Mouse (Mus musculus) cerebellum, adult 2 months (tissue): ENCODE data around the gene Wdr61. TPM values are rescaled to one million over a fixed set of nuclear protein-coding genes. Genes with fewer than 3 reads are reported as not detected.
A peak's percentile ranks its signal among the peaks of the same experiment; 100 is the strongest.

ENCODE experiments used
- DNase-seq, 2 experiments: peaks; one replicate each; pipeline ENCODE4 v3.0.0; 2021
- H3K27ac ChIP-seq: fragments of 200-500 bp; 2 replicates; pipeline ENCODE4 v1.5.1; 2012; ENCODE audit warnings: low read length, control low read depth, inconsistent platforms; ENCODE audit not compliant: insufficient read depth
- H3K27me3 ChIP-seq: fragments of 200-500 bp; 2 replicates; pipeline ENCODE4 v1.6.1; 2012; ENCODE audit warnings: inconsistent platforms, mild to moderate bottlenecking, low read length, moderate library complexity; ENCODE audit not compliant: control insufficient read depth, insufficient read depth
- H3K4me1 ChIP-seq: fragments of 200-500 bp; 2 replicates; pipeline ENCODE4 v1.6.1; 2011; ENCODE audit warnings: low read length; ENCODE audit not compliant: control insufficient read depth, insufficient read depth
- H3K4me3 ChIP-seq: fragments of 200-500 bp; replicated peaks from 2 replicates; pipeline ENCODE3; 2011; ENCODE audit warnings: mild to moderate bottlenecking, low read depth, low read length, control low read depth; ENCODE audit not compliant: insufficient read depth
- CTCF ChIP-seq: fragments of 200-500 bp; IDR thresholded peaks from 2 replicates; pipeline ENCODE4 v1.5.1; 2011; ENCODE audit warnings: low read depth, mild to moderate bottlenecking, control low read depth, low read length, moderate library complexity, borderline replicate concordance; ENCODE audit not compliant: insufficient read depth
- POLR2A ChIP-seq: fragments of 200-500 bp; IDR thresholded peaks from 2 replicates; pipeline ENCODE4 v1.6.1; 2011; ENCODE audit warnings: low read length, control low read depth, borderline replicate concordance; ENCODE audit not compliant: insufficient read depth
- WGBS: fragments of 180-500 bp; shearing (Covaris S2); methylation state at CpG from one replicate; pipeline ENCODE4 v1.1.7; 2018; 5-methylcytosine and 5-hydroxymethylcytosine counted together
- polyA plus RNA-seq: library from polyadenylated mRNA; depleted of rRNA; stranded (reverse); fragments of >200 nt; gene quantifications from 2 replicates; pipeline ENCODE4 v1.2.3, GENCODE M21; 2012

The Wdr61 gene
- polyA plus RNA-seq, 1 experiment: 65.3 TPM

DNA sequence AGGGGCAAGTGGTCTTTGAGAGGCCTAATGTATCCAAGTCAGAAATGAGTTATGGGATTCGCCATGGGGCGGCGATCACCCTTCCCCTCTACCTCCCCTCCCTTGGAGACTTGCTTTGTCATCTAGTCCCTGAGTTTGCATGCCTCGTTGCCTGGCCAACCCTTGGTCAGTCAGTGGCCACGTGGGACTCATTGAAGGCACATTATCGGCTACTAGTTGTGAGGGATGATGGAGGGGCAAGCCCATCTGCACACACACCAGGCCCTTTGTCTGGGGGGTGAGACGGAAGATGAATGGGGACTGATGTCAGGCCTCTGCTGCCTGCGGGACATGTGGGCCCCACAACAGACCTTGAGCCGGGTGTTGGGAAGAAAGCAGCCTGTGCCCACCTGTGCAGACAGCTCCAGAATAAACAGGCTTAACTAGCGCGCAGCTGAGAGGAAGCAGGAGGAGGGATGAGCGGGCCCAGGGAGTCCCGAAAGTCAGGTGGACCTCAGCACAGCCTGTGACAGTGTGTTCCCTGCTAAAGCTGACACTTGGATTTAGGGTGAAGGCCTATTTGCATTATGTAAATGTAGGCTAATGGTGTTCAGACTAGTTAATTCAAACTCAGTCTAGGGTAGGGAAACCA, 11.5 kb upstream of the Wdr61 start:
- 54% methylated on average over 13 of the region's 13 CpGs for WGBS
- H3K27me3 ChIP-seq: no peaks in the 10 kb centered on the region

DNA sequence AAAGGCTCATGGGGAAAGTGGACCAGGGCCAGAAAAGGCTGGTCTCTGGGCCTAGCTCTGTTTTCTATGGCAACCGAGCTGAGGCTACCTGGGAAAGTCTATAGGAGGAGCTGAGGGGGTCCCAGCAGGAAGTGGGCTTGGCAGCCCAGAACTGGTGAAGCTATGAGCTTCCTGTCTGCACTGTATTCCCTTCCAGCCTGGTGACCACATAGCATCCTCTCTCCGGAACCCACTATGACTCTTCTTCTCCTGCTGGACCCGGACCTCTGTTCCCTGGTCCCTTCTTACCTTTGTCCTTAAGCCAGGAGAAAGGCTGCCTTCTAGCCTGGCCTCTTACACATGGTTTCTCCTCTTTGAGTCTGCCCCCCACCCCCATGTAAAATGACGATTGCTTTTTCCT, 9.6 kb upstream of the Wdr61 start:
- no peak overlapping the region for H3K27ac ChIP-seq
- H3K4me3 ChIP-seq: no peak overlapping the region
- WGBS: 80% methylated on average over 4 of the region's 4 CpGs
- no peak for TF ChIP-seq CTCF
- no peak for TF ChIP-seq POLR2A
- H3K27me3 ChIP-seq: no peaks in the 10 kb centered on the region
- no peak for DNase-seq
- H3K4me1 ChIP-seq: no peaks in the 10 kb centered on the region

More for the DNA sequence above, 11.5 kb upstream of the Wdr61 start:
- Histone ChIP-seq H3K4me1 (no peaks in the 10 kb centered on the region), H3K27ac (no peak overlapping the region), H3K4me3 (no peak overlapping the region)
- no peak for TF ChIP-seq POLR2A
- no peak for TF ChIP-seq CTCF
- DNase-seq: no peak

DNA sequence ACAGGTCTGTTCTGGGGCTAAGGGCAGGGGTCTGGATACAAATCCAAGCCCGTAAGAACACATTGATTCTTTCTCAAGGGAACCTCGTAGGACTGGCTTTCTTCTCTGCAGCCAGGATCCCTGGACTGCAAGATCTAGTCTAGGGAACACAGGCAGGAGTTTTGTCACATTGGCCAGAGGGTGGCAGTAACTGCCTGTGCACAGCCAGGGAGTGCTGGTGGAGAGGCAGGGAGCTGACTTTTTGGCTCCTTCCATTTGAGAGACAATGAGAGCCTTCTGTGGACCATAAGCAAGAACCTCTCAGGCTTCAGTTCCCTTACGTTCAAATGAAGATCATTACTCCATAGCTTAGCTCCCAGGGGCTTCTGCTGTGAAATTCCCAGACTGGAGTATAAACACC, 4.1 kb upstream of the Wdr61 start:
- peak; percentile 23 to 25 for DNase-seq
- TF ChIP-seq CTCF (peak; percentile 59), POLR2A (no peak)
- H3K4me1 ChIP-seq: peaks cover 1% of the 10 kb centered on the region; the same call in 1 of the 2 replicates
- H3K27me3 ChIP-seq: no peaks in the 10 kb centered on the region
- no peak overlapping the region for H3K27ac ChIP-seq
- H3K4me3 ChIP-seq: no peak overlapping the region
- WGBS: 30% methylated on average over 3 of the region's 3 CpGs

DNA sequence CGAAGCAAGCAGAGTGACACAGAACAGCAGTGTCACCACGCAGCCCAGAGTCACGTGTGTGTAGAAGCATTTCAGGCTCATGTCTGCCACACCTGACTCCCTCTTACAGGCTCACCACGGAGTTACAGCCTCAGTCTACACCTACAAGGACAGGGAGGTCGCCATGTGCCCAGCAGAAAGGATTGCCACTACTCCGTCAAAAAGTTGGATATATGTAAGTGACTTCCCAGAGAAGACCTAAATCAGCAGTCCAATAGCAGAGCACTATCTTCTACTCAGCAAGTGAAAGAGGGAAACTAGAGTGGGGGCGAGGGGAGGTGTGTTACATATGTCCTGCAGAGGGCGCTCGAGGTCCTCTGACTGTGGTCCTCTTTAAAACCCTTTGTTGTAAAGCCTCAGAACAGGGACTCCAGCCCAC, 2.0 kb upstream of the Wdr61 start:
- WGBS: 19% methylated on average over 9 of the region's 9 CpGs
- no peak overlapping the region for H3K4me3 ChIP-seq
- no peak for DNase-seq
- H3K27ac ChIP-seq: no peak overlapping the region
- H3K27me3 ChIP-seq: no peaks in the 10 kb centered on the region
- H3K4me1 ChIP-seq: peaks cover 5% of the 10 kb centered on the region; the same call in 1 of the 2 replicates
- TF ChIP-seq POLR2A: no peak
- peak; percentile 63 for TF ChIP-seq CTCF

DNA sequence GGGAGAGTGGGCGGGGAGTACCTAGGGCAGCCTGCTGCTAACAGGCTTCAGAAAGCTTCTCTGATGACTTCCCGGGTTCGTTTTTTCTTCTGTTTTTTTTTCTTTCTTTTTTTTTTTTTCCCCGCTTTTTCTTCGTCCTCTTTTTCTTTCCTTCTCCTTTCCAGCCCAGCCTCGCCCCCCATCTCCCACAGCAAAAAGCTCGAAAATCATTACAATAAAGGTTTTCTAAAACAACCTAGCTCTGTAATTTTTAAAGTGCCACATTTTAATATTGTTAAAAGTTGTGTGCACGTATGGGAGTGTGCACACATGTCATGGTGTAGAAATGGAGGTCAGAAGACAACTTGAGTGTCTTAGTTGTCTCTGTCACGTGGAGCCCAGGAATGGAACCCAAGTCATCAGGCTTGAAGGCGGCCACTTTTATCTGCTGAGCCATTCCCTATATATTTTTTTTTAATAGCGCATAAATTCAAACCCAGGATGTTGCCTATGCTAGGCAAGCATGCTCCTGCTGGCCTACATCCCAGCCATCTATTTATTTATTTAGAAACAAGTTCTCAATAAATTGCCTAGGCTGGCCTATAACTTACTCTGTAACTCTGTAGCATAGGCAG, 427 bp upstream of the Wdr61 start:
- Histone ChIP-seq H3K27ac (no peak overlapping the region), H3K4me1 (peaks cover 5% of the 10 kb centered on the region; the same call in 1 of the 2 replicates), H3K4me3 (peak overlapping the region; percentile 85), H3K27me3 (no peaks in the 10 kb centered on the region)
- 13% methylated on average over 11 of the region's 11 CpGs for WGBS
- TF ChIP-seq CTCF (no peak), POLR2A (no peak)
- peak in 1 of 2 experiments; percentile 18 for DNase-seq

DNA sequence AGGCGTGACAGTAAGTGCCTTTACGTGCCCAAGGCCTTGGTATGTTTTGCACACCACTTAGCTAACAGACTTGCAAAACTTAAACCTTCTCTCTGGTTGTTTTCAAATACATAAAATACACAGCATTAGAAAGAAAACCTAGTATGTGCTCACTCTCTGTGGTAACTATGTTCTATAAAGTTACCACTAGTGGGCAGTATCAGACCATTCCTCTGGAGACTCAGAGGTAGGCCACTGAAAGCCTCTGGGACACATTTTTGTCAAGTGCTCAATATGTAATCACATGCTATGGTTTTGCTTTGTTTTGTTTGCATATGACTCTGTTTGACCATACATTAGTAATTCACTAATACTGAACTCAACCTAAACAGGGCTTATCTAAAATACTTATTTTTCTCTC, 2.2 kb downstream of the Wdr61 start:
- Histone ChIP-seq H3K4me3 (no peak overlapping the region), H3K27me3 (no peaks in the 10 kb centered on the region), H3K27ac (no peak overlapping the region), H3K4me1 (peaks cover 5% of the 10 kb centered on the region; the same call in 1 of the 2 replicates)
- no peak for DNase-seq
- WGBS: 90% methylated on average over 2 of the region's 2 CpGs
- TF ChIP-seq CTCF: no peak
- TF ChIP-seq POLR2A: no peak

DNA sequence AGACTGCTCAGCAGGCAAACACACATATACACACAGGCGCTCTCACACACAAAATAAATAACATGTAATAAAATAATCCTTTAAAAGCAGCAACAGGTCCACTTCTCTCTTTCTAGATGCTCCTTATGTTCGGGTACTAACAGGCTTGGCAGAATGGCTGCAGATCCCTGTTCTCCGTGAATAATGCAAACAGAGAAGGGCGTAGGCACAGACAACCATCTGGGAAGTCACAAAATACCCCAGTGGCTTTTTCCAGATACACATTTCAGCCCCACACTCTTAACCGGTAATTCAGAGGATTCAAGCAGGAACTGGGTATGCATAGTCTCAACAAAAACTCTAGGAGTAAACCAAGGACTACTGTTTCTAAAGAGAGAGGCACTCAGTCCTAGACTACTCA, 8.0 kb downstream of the Wdr61 start:
- no peak overlapping the region for H3K4me3 ChIP-seq
- no peak overlapping the region for H3K27ac ChIP-seq
- H3K27me3 ChIP-seq: no peaks in the 10 kb centered on the region
- 80% methylated on average over 5 of the region's 5 CpGs for WGBS
- TF ChIP-seq CTCF (no peak), POLR2A (no peak)
- no peak for DNase-seq
- no peaks in the 10 kb centered on the region for H3K4me1 ChIP-seq

DNA sequence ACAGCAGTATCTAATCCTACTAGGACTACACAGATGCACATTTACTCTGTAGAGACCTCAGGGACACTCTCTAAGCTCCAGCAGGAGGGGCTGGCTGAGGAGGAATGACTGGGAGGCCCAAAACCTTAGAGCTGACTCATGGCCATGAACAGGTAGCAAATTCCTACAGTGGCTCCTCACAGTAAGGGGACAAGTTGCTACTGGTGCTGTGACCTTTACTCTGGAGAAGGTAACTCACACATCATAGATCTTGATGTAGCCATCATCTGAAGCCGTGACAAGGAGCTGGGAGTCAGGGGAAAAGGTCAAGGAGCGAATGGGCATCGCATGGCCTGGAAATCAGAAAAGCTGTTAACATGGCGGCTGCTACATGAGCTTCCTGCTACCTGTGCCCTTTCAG, 11.7 kb downstream of the Wdr61 start:
- no peaks in the 10 kb centered on the region for H3K4me1 ChIP-seq
- no peak for DNase-seq
- WGBS: 96% methylated on average over 4 of the region's 4 CpGs
- H3K27ac ChIP-seq: no peak overlapping the region
- TF ChIP-seq POLR2A: no peak
- no peak for TF ChIP-seq CTCF
- no peak overlapping the region for H3K4me3 ChIP-seq
- no peaks in the 10 kb centered on the region for H3K27me3 ChIP-seq

DNA sequence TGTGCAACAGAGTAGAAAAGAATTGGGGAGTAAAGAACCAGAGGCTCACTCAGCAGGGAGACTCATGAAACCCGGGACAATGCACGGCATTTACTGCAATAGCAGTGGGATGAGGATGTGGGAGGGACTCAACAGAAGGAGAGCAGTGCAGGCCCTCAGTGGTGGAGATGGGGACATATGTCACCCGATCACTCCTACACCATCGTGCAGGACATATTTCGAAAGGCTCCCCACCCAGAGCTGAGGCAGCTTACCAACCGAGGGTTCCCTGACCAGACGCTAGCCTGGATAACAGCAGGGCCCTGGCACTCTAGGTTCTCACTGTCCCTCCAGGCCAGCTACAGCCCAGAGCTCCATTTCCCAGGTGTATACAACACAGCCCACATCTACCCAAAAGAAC, 12.2 kb downstream of the Wdr61 start:
- Histone ChIP-seq H3K4me1 (no peaks in the 10 kb centered on the region), H3K27ac (no peak overlapping the region), H3K27me3 (no peaks in the 10 kb centered on the region), H3K4me3 (no peak overlapping the region)
- WGBS: 28% methylated on average over 7 of the region's 7 CpGs
- no peak for TF ChIP-seq CTCF
- no peak for TF ChIP-seq POLR2A
- DNase-seq: no peak
